In genomic region chr9:101911176-101911866, GRCm38 (mm10) we compare ENCODE assay signal across 12 mouse cellular contexts. TPM values are rescaled to one million over a fixed set of nuclear protein-coding genes. Genes with fewer than 3 reads are reported as not detected.
A peak's percentile ranks its signal among the peaks of the same experiment; 100 is the strongest.
DNase-seq lines count a peak whose midpoint lies in the region; ATAC-seq and TF ChIP-seq lines count a peak whose summit lies in the region.
"Had no signal": no experiment of that assay in that cellular context is flagged by ENCODE, and none has a peak within 500 bp of the region (broad histone marks: within the 10 kb centered on the region; RNA-seq: fewer than 3 reads in every experiment).

No protein-coding gene starts in this region.

- no peaks in the 10 kb centered on the region; the same call in none of the 2 replicates for H3K4me1 ChIP-seq in embryonic facial prominence, embryonic 14.5 days (ENCODE audit: control insufficient read depth, insufficient read depth, low read length)
- H3K4me1 ChIP-seq in lung, embryonic 15.5 days, result no peaks in the 10 kb centered on the region; the same call in 1 of the 2 replicates

- no peak overlapping the region for H3K9ac ChIP-seq in embryonic facial prominence, embryonic 14.5 days (ENCODE audit: low read depth, low read length)
- no peak overlapping the region for H3K9ac ChIP-seq in lung, embryonic 15.5 days

- H3K27ac ChIP-seq in embryonic facial prominence, embryonic 14.5 days (replicated peaks; ENCODE audit: low read depth, low read length), result no peak overlapping the region
- peak overlapping the region; percentile 51; the same call in 1 of the 2 replicates for H3K27ac ChIP-seq in lung, embryonic 15.5 days

- no peaks in the 10 kb centered on the region for H3K36me3 ChIP-seq in embryonic facial prominence, embryonic 14.5 days (ENCODE audit: control insufficient read depth, insufficient read depth, low read length)
- no peaks in the 10 kb centered on the region for H3K36me3 ChIP-seq in lung, embryonic 15.5 days

- no peak for TF ChIP-seq CTCF in Patski (IDR thresholded peaks at IDR 0.05)

- CTCF ChIA-PET in Patski (lab: Charles Lee), result interaction anchor here (1.6 kb wide), 1 partner anchor 44 kb away, joined by 4 read pairs; no protein-coding TSS in a partner anchor

- no peaks in the 10 kb centered on the region for H3K9me3 ChIP-seq in embryonic facial prominence, embryonic 14.5 days (ENCODE audit: control insufficient read depth, low read length)
- H3K9me3 ChIP-seq in lung, embryonic 15.5 days, result no peaks in the 10 kb centered on the region

- ATAC-seq in Patski, result no peak
- ATAC-seq in embryonic facial prominence, embryonic 14.5 days (ENCODE audit: low read depth), result peak; percentile 72; the same call in 1 of the 2 replicates
- peak; percentile 85 for ATAC-seq in lung, embryonic 15.5 days (ENCODE audit: borderline replicate concordance, extremely low read depth, low FRiP score, low TSS enrichment)
- ATAC-seq in erythroid progenitor cell, adult 5-6 weeks (replicated peaks; ENCODE audit: low FRiP score, poor library complexity, severe bottlenecking), result no peak

- WGBS in embryonic facial prominence, embryonic 14.5 days, result 37% methylated on average over 9 of the region's 9 CpGs
- WGBS in lung, embryonic 15.5 days, result 28% methylated on average over 9 of the region's 9 CpGs

- POLR2A ChIA-PET in Patski (lab: Charles Lee), result no interaction called here

- H3K27me3 ChIP-seq in Patski, result no peaks in the 10 kb centered on the region
- H3K27me3 ChIP-seq in embryonic facial prominence, embryonic 14.5 days (replicated peaks; ENCODE audit: control insufficient read depth, insufficient read depth, low read length), result no peaks in the 10 kb centered on the region
- no peaks in the 10 kb centered on the region for H3K27me3 ChIP-seq in lung, embryonic 15.5 days

- H3K4me3 ChIP-seq in embryonic facial prominence, embryonic 14.5 days (ENCODE audit: low read depth, low read length), result no peak overlapping the region
- H3K4me3 ChIP-seq in lung, embryonic 15.5 days, result no peak overlapping the region

- H3K4me2 ChIP-seq in embryonic facial prominence, embryonic 14.5 days (ENCODE audit: low read depth, low read length), result no peak overlapping the region
- H3K4me2 ChIP-seq in lung, embryonic 15.5 days, result peak overlapping the region; percentile 5; the same call in 1 of the 2 replicates

- in situ Hi-C loops in Patski (cut with MboI; ENCODE audit: low pct_unique_long_range_greater_than_20kb), result no loop called here

- peak; percentile 13 for DNase-seq in kidney, postnatal 14 days
- no peak for DNase-seq in kidney, adult 9 months
- peak; percentile 12 for DNase-seq in Patski (ENCODE audit: low read depth, low spot score)
- DNase-seq in embryonic facial prominence, embryonic 14.5 days (ENCODE audit: low spot score), result peak; percentile 51
- no peak for DNase-seq in ovary, adult 18-20 months (ENCODE audit: low spot score)
- no peak for DNase-seq in gastrocnemius, postnatal 25 days

RNA-seq across cellular contexts. Expression of gene 9630041A04Rik, which starts 49.7 kb away (rescaled TPM):
- not detected for polyA plus RNA-seq in Patski (2021)
- not detected in 2 replicates for polyA plus RNA-seq in embryonic facial prominence, embryonic 14.5 days (2014; fragmentation: Nextera tagmentation; extraction: Ambion mirVana)
- polyA plus RNA-seq in lung, embryonic 15.5 days (2015; fragmentation: Nextera tagmentation; extraction: Ambion mirVana), result not detected in 2 replicates
- not detected in 2 replicates for total RNA-seq in erythroid progenitor cell, adult 5-6 weeks (2015; ENCODE audit: low replicate concordance)
- total RNA-seq in erythroid progenitor cell, adult 5-6 weeks (2017; ENCODE audit: low replicate concordance), result not detected in 2 replicates
- total RNA-seq in gastrocnemius, postnatal 25 days (2021), result not detected
- polyA plus RNA-seq: cortical plate, adult 2 months; heart, embryonic 16.5 days; large intestine, adult 2 months; liver, embryonic 16.5 days had no signal

Comparison
In these comparisons a context has a peak if more than half of its experiments do, and no peak if none do; other contexts are left out.
1. DNase-seq: peak in kidney, postnatal 14 days (single experiment), Patski (single experiment) and embryonic facial prominence, embryonic 14.5 days (single experiment); none in kidney, adult 9 months (single experiment), ovary, adult 18-20 months (single experiment) and gastrocnemius, postnatal 25 days (single experiment).
2. ATAC-seq: peak in embryonic facial prominence, embryonic 14.5 days (single experiment) and lung, embryonic 15.5 days (single experiment); none in Patski (single experiment) and erythroid progenitor cell, adult 5-6 weeks (single experiment).